Mouse (Mus musculus) kidney, adult 9 months (tissue): ENCODE data around the gene Epha6.
"Not testable (repeated sequence)": the region's sequence is repeated elsewhere in the genome, so short reads cannot be mapped to it uniquely, and the experiment has no call there.

Experiments
- DNase-seq: peaks from one replicate; pipeline ENCODE4 v3.0.0; 2022

The Epha6 gene

DNA sequence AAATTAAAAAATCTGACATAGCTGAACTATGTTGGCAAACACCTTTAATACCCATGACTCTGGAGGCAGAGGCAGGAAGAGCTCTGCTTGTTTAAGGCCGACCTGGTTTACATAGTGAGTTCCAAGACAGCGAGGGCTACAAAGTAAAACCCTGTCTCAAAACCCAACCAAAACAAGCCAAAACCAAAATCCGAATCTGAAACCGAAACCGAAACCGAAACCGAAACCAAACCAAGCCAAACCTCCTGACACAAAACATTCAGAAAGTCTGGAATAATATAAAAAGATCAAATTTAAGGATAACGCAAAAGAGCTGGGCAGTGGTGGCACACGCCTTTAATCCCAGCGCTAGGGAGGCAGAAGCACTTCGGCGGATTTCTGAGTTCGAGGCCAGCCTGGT is 725.3 kb downstream of the Epha6 start:
- no peak for DNase-seq

- DNase-seq: no peak
These were observed 733.5 kb downstream of the Epha6 start for GRCm38 (mm10) chr16:59871792-59872191.

GRCm38 (mm10) chr16:59854160-59854717 is 751.1 kb downstream of the Epha6 start:
- DNase-seq: no peak

DNA sequence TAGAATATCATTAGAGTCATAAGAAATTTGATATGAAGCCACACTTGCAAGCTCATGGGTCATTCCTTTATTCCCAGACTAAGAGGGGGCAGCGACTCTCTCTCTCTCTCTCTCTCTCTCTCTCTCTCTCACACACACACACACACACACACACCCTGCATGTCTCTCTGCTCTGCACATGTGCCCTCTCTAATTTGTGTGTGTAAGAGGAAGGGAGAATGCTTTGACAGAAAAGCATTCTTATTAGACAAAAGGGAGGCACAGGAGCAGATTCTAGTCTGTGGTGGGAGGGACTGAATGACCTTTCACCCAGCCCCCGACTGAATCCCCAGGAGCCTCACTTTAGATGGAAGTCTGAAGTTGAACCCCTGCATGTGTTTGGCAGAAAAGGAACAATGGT is 752.6 kb downstream of the Epha6 start:
- DNase-seq: no peak

GRCm38 (mm10) chr16:59846574-59846973 is 758.8 kb downstream of the Epha6 start:
- peak; percentile 30 for DNase-seq

- no peak for DNase-seq
These were observed 768.6 kb downstream of the Epha6 start for GRCm38 (mm10) chr16:59836778-59837177.

DNA sequence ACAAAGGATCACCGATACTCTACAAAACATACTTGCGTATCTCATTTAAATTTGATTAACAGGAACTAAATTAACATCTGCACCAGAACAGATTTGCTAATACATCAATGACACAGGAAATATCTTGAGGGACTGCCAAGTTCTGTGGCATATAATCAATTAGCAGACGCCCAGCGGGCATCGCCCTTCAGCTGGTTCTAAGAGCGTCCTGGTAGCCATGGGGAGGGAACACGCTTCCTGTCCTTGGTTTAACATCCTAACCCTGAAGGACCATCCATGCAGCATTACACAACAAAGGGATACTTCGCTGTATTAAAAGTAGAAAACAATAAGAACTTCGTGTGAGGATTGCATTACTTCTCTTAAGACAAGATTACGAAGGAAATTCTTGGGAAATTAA is 769.0 kb downstream of the Epha6 start:
- no peak for DNase-seq

- DNase-seq: no peak
These were observed 772.9 kb downstream of the Epha6 start for GRCm38 (mm10) chr16:59832468-59832867.

DNA sequence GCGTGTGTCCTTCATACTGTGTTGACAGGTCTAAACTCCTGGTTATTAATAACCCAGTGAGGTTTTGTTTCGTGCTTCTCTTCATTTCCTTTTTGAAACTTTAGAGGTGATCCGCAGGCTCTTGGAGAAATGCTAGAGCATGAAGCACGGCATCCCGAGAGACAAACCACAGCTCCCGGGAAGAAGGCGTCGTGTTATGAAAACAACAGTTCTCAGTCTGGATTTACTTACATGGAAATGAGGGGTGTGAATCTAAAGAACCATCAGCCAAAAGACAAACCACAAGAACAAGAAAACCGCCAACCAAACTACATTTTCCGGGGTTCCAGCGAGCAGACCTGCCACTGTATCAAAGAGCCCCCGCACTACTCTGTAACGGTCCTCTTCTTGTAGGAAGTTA is 775.7 kb downstream of the Epha6 start:
- DNase-seq: no peak

DNA sequence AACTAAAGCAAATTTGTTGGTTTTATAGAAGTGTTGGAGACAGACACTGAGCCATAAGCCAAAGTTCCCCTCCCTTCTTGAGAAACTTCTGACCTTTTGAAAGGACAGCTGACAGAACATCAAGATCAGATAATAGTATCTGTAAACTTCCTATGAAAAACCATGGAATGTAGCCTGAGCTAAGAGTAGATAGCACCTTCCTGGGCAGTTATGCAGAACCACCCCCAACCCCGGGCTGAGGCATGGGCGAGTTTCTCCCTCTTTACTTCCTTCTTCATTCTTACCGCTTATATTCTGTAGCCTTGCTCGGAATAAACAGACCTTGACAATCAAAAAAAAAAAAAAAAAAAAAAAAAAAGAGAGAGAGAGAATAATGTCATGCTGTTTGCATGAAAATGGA is 805.5 kb downstream of the Epha6 start:
- not testable (repeated sequence) for DNase-seq

GRCm38 (mm10) chr16:59772297-59772696 is 833.0 kb downstream of the Epha6 start:
- DNase-seq: no peak

- no peak for DNase-seq
These were observed 834.9 kb downstream of the Epha6 start for GRCm38 (mm10) chr16:59770421-59770820.

DNA sequence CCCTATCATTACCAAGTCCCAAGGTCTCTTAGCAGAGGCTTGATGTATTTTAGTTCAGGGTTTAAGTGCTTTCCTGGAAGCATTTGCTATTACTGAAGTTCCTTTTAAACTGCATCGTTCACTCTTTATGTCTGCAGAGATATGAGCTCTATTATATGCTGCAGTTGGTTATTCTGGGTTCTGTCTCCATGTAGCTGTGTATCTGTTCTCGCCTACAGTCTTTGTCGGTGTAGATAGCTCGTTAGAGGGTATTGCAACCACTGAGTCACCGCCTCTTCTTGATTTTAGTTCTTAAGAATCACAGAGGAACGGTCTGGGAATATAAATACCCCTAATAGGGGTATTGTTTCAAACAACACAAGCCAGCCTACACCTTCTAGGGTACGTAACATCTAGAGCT is 835.4 kb downstream of the Epha6 start:
- no peak for DNase-seq

DNA sequence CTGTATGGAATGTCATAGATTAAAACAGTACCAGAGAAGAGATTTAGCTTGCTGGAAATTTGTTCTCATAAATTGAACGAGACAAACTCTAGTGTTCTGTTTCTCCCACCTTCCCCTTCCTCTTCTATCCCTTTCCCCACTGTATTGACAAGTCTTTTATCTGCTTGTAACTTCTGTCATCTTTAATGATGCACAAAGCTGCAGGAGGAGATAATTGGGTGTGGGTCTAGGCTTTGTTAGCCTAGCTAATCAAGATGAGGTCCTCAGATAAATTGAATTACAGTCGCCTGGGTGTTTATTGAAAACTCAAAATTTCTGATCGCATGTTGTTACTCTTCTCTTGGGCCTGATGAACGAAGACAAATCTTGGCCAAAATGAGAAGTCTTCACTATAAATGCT is 844.5 kb downstream of the Epha6 start:
- DNase-seq: no peak

DNA sequence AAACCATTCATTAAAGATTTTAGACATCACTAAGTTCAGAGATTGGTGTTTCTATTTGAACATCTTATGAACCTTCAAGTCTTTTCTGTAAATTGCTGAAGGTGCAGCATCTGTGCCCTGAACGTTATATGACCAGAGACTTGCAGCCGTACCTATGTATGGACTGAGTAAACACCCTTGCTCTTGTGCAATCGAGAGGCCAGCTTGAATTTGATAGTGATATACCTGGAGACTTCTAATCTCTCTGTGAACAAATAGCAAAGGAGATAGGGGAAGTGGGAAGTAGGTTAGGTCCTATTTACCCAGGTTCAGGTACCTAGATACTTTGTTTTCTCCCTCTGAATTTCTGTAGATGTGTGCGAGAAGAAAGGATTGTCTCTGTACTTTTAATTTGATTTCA is 854.4 kb downstream of the Epha6 start:
- no peak for DNase-seq

GRCm38 (mm10) chr16:59743669-59744068 is 861.7 kb downstream of the Epha6 start:
- DNase-seq: no peak

- no peak for DNase-seq
These were observed 889.8 kb downstream of the Epha6 start for GRCm38 (mm10) chr16:59715524-59715923.

GRCm38 (mm10) chr16:59693230-59693629 is 912.1 kb downstream of the Epha6 start:
- DNase-seq: no peak

GRCm38 (mm10) chr16:59689120-59689519 is 916.2 kb downstream of the Epha6 start:
- no peak for DNase-seq

DNA sequence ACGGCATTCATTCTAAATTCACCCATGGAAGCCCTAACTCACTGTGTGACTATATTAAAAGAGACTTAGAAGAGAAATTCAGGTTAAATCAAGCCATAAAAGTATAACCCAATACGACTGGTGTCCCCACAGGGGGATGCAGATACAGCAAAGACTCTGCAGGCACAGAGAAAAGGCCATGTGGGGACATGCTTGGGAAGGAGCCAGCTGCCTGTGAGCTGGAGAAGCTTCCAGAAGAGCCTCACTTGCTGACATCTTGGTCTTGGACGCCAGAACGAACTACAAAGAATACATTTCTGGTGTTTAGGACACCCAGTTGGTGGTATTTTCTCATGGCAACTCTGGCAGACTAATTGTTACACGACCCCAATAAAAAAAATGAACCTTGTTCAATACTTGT is 920.2 kb downstream of the Epha6 start:
- no peak for DNase-seq

DNA sequence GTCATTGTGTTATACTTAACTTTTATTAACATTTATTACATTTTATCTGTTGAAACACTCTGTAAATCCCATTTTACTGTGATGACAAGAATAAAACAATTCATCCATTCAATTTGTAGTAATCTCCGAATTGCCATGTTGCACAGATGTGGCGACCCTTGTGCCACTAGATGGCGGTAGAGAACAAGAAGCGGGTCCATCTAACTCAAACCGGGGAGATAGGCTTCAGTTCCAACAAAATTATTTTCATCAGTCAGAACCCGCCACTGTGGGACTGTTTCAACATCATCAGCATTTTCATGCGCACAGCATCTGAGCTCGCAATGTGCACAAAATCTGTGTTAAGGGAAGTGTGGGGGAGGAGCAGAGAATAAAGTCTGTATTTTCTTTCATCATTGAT is 921.9 kb downstream of the Epha6 start:
- peak; percentile 55 for DNase-seq

DNA sequence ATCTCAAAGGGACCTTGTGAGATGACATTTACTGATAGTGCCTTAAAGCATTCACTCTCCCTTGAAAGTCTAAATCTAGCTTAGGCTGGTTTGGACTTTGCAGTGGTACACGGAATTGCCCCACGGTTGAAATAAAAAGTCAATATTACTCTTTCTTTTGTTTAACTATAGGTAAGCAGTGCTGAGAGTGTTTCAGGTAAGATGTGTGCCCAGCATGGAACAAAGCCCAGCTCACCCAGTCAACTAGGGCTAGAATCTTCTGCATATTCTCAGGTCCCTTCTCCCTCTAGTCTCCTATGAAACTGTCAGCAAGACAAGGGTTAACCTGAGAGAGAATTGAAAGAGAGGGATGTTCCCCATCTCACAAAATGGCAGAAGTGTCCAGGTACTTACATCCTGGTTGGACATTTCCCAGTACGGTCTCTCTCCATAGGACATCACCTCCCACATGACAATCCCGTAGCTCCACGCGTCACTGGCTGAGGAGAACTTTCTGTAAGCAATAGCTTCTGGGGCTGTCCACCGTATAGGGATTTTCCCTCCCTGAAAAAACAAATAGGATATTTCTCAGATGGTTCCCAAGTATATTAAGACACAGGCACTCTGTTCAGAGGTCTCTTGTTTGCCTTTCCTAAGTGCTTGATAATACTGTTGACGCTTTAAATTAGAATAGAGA is 923.0 kb downstream of the Epha6 start:
- no peak for DNase-seq

- no peak for DNase-seq
These were observed 938.4 kb downstream of the Epha6 start for GRCm38 (mm10) chr16:59666938-59667337.

GRCm38 (mm10) chr16:59643766-59644165 is 961.6 kb downstream of the Epha6 start:
- DNase-seq: no peak

GRCm38 (mm10) chr16:59639985-59640384 is 965.3 kb downstream of the Epha6 start:
- peak; percentile 4 for DNase-seq
